Mouse (Mus musculus) C2C12 (cell line): ENCODE results near the gene Gm3045. TPM values are rescaled to one million over a fixed set of nuclear protein-coding genes. Genes with fewer than 3 reads are reported as not detected.

Experiments
- H3K27me3 ChIP-seq: one replicate; pipeline ENCODE4 v1.6.1; 2011; ENCODE audit not compliant: control insufficient read depth, insufficient read depth, insufficient read length
- H3K36me3 ChIP-seq: one replicate; pipeline ENCODE4 v1.6.1; 2011; ENCODE audit not compliant: control insufficient read depth, insufficient read depth
- H3K4me3 ChIP-seq: one replicate; pipeline ENCODE4 v1.5.1; 2011; ENCODE audit warnings: mild to moderate bottlenecking, control low read depth; ENCODE audit not compliant: poor library complexity, insufficient read depth, severe bottlenecking
- H3K79me2 ChIP-seq: one replicate; pipeline ENCODE4 v1.6.1; 2011; ENCODE audit not compliant: control insufficient read depth, insufficient read depth
- H3K79me3 ChIP-seq: one replicate; pipeline ENCODE4 v1.6.1; 2011; ENCODE audit warnings: low read depth, control low read depth
- H3ac ChIP-seq: one replicate; pipeline ENCODE3; 2011; ENCODE audit warnings: low read depth; ENCODE audit not compliant: control insufficient read depth, insufficient read length
- CEBPB ChIP-seq: IDR thresholded peaks from one replicate; pipeline ENCODE4 v1.6.1; 2011; ENCODE audit warnings: low read depth, mild to moderate bottlenecking, control low read depth, moderate library complexity
- CTCF ChIP-seq: IDR thresholded peaks from one replicate; pipeline ENCODE4 v1.5.1; 2011; ENCODE audit not compliant: control insufficient read depth, insufficient read depth, insufficient read length
- FOSL1 ChIP-seq: IDR thresholded peaks from one replicate; pipeline ENCODE4 v1.8.0; 2011; ENCODE audit warnings: mild to moderate bottlenecking, low read length; ENCODE audit not compliant: poor library complexity, insufficient read depth, severe bottlenecking
- MAX ChIP-seq: IDR thresholded peaks from one replicate; pipeline ENCODE4 v1.6.1; 2011; ENCODE audit warnings: mild to moderate bottlenecking, control low read depth
- MYOD1 ChIP-seq: IDR thresholded peaks from one replicate; pipeline ENCODE4 v1.6.1; 2011; ENCODE audit warnings: low read depth; ENCODE audit not compliant: control insufficient read depth, insufficient read length
- MYOG ChIP-seq: IDR thresholded peaks from one replicate; pipeline ENCODE4 v1.6.1; 2011; ENCODE audit not compliant: control insufficient read depth, insufficient read length; ENCODE audit errors: extremely low read depth
- USF1 ChIP-seq: IDR thresholded peaks from one replicate; pipeline ENCODE4 v1.6.1; 2011; ENCODE audit warnings: low read depth, mild to moderate bottlenecking, control low read depth, moderate library complexity
- polyA plus RNA-seq: library from polyadenylated mRNA; unstranded; fragments of >200 nt; fragmentation: generic; extraction: Trizol; gene quantifications from one replicate; pipeline ENCODE4 v1.2.1, GENCODE M21; 2012; ENCODE audit warnings: missing spikeins

The Gm3045 gene
- polyA plus RNA-seq, 1 experiment, result not detected

- Histone ChIP-seq H3K36me3 (no peaks in the 10 kb centered on the region), H3ac (no peak overlapping the region)
- TF ChIP-seq CEBPB, result no peak
- TF ChIP-seq FOSL1, result no peak
- TF ChIP-seq CTCF, result no peak
- no peak for TF ChIP-seq USF1
- no peak for TF ChIP-seq MYOD1
- no peak for TF ChIP-seq MYOG
- no peak for TF ChIP-seq MAX
Measured at GRCm38 (mm10) chr13:56471211-56471610, 44.8 kb downstream of the Gm3045 start.

GRCm38 (mm10) chr13:56471951-56472350, 45.6 kb downstream of the Gm3045 start:
- Histone ChIP-seq H3K79me3 (no peaks in the 10 kb centered on the region), H3K27me3 (peaks cover 13% of the 10 kb centered on the region), H3K36me3 (no peaks in the 10 kb centered on the region), H3ac (no peak overlapping the region), H3K4me3 (no peak overlapping the region), H3K79me2 (no peaks in the 10 kb centered on the region)
- peak; percentile 64 for TF ChIP-seq USF1
- no peak for TF ChIP-seq CTCF
- TF ChIP-seq CEBPB, result no peak

More at GRCm38 (mm10) chr13:56471211-56471610, 44.8 kb downstream of the Gm3045 start:
- Histone ChIP-seq H3K79me2 (no peaks in the 10 kb centered on the region), H3K79me3 (no peaks in the 10 kb centered on the region), H3K4me3 (no peak overlapping the region), H3K27me3 (peaks cover 13% of the 10 kb centered on the region)

GRCm38 (mm10) chr13:56472661-56473060, 46.3 kb downstream of the Gm3045 start:
- peaks cover 13% of the 10 kb centered on the region for H3K27me3 ChIP-seq

GRCm38 (mm10) chr13:56475363-56475762, 49.0 kb downstream of the Gm3045 start:
- Histone ChIP-seq H3K4me3 (no peak overlapping the region), H3ac (no peak overlapping the region), H3K27me3 (peaks cover 9% of the 10 kb centered on the region), H3K36me3 (no peaks in the 10 kb centered on the region), H3K79me2 (no peaks in the 10 kb centered on the region), H3K79me3 (no peaks in the 10 kb centered on the region)
- TF ChIP-seq CTCF (peak; percentile 13), MYOD1 (no peak)

More at GRCm38 (mm10) chr13:56472661-56473060, 46.3 kb downstream of the Gm3045 start:
- Histone ChIP-seq H3ac (no peak overlapping the region), H3K36me3 (no peaks in the 10 kb centered on the region), H3K4me3 (no peak overlapping the region), H3K79me3 (no peaks in the 10 kb centered on the region), H3K79me2 (no peaks in the 10 kb centered on the region)
- TF ChIP-seq MYOG (no peak), CEBPB (no peak), CTCF (no peak), MYOD1 (no peak), FOSL1 (no peak), USF1 (no peak), MAX (no peak)

GRCm38 (mm10) chr13:56476790-56477189, 50.4 kb downstream of the Gm3045 start:
- Histone ChIP-seq H3ac (no peak overlapping the region), H3K36me3 (no peaks in the 10 kb centered on the region), H3K4me3 (no peak overlapping the region), H3K27me3 (peaks cover 13% of the 10 kb centered on the region), H3K79me2 (no peaks in the 10 kb centered on the region), H3K79me3 (no peaks in the 10 kb centered on the region)
- TF ChIP-seq CEBPB (no peak), FOSL1 (peak; percentile 55), MYOD1 (no peak)

- Histone ChIP-seq H3ac (no peak overlapping the region), H3K27me3 (peaks cover 17% of the 10 kb centered on the region), H3K79me3 (no peaks in the 10 kb centered on the region), H3K36me3 (no peaks in the 10 kb centered on the region), H3K79me2 (no peaks in the 10 kb centered on the region), H3K4me3 (no peak overlapping the region)
- TF ChIP-seq MAX (no peak), MYOD1 (no peak), FOSL1 (no peak), CTCF (no peak), USF1 (no peak), CEBPB (no peak), MYOG (no peak)
Measured at GRCm38 (mm10) chr13:56477271-56477670, 50.9 kb downstream of the Gm3045 start.
